Mouse (Mus musculus) monocyte, adult 5-6 weeks (primary cell): Measurements from ENCODE around the gene Rhox4g. TPM values are rescaled to one million over a fixed set of nuclear protein-coding genes. Genes with fewer than 3 reads are reported as not detected.
"Not testable (repeated sequence)": the region's sequence is repeated elsewhere in the genome, so short reads cannot be mapped to it uniquely, and the experiment has no call there.

Experiments
- ATAC-seq: fragments of 153-309, 156-312 bp; replicated peaks from 2 replicates; pipeline ENCODE4 v1.8.0; 2017; ENCODE audit warnings: mild to moderate bottlenecking; ENCODE audit not compliant: low TSS enrichment, insufficient number of reproducible peaks, severe bottlenecking, poor library complexity, low FRiP score
- total RNA-seq: library from RNA; stranded (forward); fragments of 200-1000, 200-491, 200-594 nt; gene quantifications from 3 replicates; pipeline ENCODE4 v1.2.3, GENCODE M21; 2017

The Rhox4g gene
- not detected in 3 replicates for total RNA-seq

DNA sequence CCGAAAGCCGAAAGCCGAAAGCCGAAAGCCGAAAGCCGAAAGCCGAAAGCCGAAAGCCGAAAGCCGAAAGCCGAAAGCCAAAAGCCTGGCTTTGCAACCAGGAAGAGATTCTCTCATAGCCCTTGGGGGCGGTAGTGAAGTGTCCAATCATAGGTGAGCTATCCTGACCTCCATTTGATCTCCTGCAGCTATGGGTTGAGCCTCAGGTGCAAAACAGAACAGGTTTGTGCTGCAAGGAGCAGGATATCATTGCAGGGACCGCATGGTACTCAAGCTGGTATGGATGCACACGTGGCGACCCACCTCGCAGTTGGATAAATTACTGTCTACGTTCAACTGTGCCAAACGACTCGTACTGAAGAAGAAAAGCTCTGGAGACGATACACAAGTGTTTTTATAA is at the start of gene Rhox4g:
Gene Rhox4g (minus strand): TSS at position 101 of the 400 bp plus-strand sequence.
- ATAC-seq, result not testable (repeated sequence)

DNA sequence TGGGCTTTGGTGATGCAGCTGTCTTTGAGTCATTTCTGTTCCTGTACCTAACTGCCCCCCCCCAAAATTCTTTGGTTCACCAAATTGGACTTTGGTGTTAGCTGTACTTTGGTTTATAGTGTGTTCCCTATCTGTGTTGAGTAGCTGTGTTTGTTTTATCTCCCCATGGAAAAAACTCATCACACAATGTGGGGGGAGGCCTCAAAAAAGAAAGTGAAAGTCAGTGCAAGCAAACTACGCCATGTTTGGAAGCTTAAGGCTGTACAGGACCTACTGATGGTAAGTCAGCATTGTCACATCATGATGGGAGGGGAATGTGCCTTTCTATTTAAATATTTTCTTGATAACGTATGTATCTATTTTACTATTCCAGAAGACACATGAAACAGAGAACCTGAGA is 41.1 kb upstream of the Rhox4g start:
- no peak for ATAC-seq

DNA sequence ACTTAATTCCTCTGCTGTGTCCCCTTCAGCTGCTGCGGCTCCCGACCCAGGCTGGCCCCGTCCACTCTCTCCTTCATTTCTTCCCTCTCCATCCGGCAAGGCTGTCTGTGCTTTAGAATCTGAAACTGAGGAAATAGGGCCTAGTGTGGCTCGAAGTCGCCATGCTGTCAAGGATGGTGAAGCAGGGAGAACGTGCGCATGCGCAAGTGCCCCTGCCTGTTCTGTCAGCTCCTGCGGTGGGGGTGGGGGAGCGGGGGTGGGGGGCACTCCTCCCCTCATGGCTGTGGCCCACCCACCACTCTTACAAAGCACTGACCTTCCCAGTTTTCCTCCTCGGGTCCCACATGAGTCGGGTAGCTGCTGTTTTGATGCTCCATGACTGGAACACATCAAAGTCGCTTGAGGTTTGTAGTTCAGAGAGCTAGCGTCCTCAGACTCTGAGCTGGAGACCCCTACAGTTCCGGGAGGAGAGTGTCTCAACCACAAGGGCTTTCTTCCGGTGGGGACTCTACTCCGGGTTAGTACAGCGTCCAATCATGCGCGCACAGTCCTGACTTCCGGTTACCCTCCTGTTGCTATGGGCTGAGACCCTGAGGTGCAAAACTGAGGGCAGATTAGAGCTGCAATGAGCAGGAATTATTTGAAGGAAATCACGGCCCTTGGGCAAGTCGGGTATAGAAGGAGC is 32.0 kb upstream of the Rhox4g start:
- no peak for ATAC-seq

DNA sequence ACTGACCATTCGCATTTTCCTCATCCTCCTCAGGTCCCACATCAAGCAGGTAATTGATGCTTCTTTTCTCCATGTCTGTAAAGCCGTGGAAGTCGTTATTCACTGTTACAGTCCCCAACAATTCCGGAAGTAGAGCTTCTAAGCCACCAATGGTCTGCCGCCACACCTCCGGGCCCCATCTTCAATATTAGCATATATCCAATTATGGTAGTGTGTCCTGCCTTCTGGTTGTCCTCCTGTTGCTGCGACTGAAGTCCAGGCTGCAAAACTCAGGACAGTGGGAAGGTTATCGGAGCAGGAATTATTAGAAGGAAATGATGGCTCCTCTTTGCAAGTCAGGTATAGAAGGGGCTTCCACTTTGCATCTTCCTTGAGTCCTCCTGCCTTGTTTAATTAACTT is 22.1 kb upstream of the Rhox4g start, which contains the start of gene Rhox2h:
Gene Rhox2h (minus strand): TSS at position 101 of the 400 bp plus-strand sequence.
- ATAC-seq, result not testable (repeated sequence)

DNA sequence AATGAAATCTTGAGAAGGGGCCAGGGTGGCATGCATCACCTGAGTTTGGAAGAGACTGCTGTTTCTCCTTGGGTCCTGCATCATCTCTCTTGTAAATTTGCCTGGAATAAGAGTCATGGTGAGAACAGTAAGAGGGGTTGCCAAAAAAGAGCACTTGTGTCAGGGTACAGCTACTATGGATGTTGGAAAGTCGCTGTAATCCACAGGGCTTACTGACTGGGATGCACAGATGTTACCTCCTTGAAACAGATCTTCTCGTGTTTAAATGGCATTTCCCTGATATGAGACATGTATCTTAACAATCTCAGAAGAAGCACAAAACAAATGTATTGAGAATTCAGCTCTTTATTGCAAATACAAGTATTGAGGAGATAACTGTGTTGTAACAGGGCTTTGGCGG is 17.5 kb upstream of the Rhox4g start, which contains the start of gene Rhox3h:
Gene Rhox3h (minus strand): TSS at position 101 of the 400 bp plus-strand sequence.
- not testable (repeated sequence) for ATAC-seq

DNA sequence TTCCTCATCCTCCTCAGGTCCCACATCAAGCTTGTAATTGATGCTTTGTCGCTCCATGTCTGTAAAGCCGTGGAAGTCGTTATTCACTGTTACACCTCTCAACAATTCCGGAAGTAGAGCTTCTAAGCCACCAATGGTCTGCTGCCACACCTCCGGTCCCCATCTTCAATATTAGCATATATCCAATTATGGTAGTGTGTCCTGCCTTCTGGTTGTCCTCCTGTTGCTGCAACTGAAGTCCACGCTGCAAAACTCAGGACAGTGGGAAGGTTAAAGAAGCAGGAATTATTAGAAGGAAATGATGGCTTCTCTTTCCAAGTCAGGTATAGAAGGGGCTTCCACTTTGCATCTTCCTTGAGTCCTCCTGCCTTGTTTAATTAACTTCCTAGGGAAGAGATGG is 7.8 kb downstream of the Rhox4g start, which contains the start of gene Rhox2g:
Gene Rhox2g (minus strand): TSS at position 101 of the 400 bp plus-strand sequence.
- ATAC-seq, result not testable (repeated sequence)

DNA sequence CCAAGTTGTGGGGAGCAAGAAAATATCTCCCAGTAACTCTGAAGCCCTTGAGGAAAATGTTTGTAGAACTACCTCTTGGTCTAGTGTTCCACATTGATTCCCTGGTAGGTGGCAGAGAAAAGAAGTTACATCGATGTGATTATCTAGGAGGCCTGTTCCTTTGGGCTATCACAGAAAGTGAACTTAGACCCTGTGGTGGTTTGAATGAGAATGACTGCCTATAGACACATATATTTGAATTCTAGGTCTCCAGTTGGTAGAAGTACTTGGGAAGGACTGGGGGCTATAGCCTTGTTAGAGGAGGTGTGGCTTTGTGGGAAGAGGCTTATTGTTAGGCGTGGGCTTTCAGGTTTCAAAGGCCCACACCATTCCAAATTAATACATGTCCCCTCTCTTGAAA is 22.6 kb downstream of the Rhox4g start, which contains the start of gene Rhox3g:
Gene Rhox3g (minus strand): TSS at position 101 of the 400 bp plus-strand sequence.
- ATAC-seq, result not testable (repeated sequence)

DNA sequence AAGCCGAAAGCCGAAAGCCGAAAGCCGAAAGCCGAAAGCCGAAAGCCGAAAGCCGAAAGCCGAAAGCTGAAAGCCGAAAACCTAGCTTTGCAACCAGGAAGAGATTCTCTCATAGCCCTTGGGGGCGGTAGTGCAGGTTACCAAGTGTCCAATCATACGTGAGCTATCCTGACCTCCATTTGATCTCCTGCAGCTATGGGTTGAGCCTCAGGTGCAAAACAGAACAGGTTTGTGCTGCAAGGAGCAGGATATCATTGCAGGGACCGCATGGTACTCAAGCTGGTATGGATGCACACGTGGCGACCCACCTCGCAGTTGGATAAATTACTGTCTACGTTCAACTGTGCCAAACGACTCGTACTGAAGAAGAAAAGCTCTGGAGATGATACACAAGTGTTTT is 43.5 kb downstream of the Rhox4g start, which contains the start of gene Rhox4f:
Gene Rhox4f (minus strand): TSS at position 101 of the 400 bp plus-strand sequence.
- ATAC-seq, result not testable (repeated sequence)

Other genes starting within 250 kb of the Rhox4g start
- not detected in 3 replicates for gene Rhox2b, start 239.3 kb downstream of the Rhox4g start, total RNA-seq
- not detected in 3 replicates for gene Rhox4b, start 218.8 kb downstream of the Rhox4g start, total RNA-seq
- gene Rhox2c, start 197.6 kb downstream of the Rhox4g start, total RNA-seq, result not detected in 3 replicates
- gene Rhox3c, start 192.7 kb downstream of the Rhox4g start, total RNA-seq, result not detected in 3 replicates
- gene Rhox4c, start 171.0 kb downstream of the Rhox4g start, total RNA-seq, result not detected in 3 replicates
- gene Rhox2d, start 157.9 kb downstream of the Rhox4g start, total RNA-seq, result not detected in 3 replicates
- gene Rhox4d, start 137.0 kb downstream of the Rhox4g start, total RNA-seq, result not detected in 3 replicates
- gene Rhox2e, start 120.9 kb downstream of the Rhox4g start, total RNA-seq, result not detected in 3 replicates
- gene Rhox3e, start 109.3 kb downstream of the Rhox4g start, total RNA-seq, result not detected in 3 replicates
- not detected in 3 replicates for gene Rhox4e, start 93.9 kb downstream of the Rhox4g start, total RNA-seq
- not detected in 3 replicates for gene Rhox2f, start 79.9 kb downstream of the Rhox4g start, total RNA-seq
- not detected in 3 replicates for gene Rhox3f, start 70.3 kb downstream of the Rhox4g start, total RNA-seq
- gene Rhox4f, start 43.6 kb downstream of the Rhox4g start, total RNA-seq, result not detected in 3 replicates
- gene Rhox3g, start 22.7 kb downstream of the Rhox4g start, total RNA-seq, result not detected in 3 replicates
- gene Rhox2g, start 7.9 kb downstream of the Rhox4g start, total RNA-seq, result not detected in 3 replicates
- not detected in 3 replicates for gene Rhox3h, start 17.4 kb upstream of the Rhox4g start, total RNA-seq
- gene Rhox2h, start 21.9 kb upstream of the Rhox4g start, total RNA-seq, result not detected in 3 replicates
- gene Rhox5, start 153.5 kb upstream of the Rhox4g start, total RNA-seq, result not detected in 3 replicates
- not detected in 3 replicates for gene Rhox6, start 175.6 kb upstream of the Rhox4g start, total RNA-seq
- gene Rhox7a, start 180.4 kb upstream of the Rhox4g start, total RNA-seq, result not detected in 3 replicates
- gene Rhox8, start 227.6 kb upstream of the Rhox4g start, total RNA-seq, result not detected in 3 replicates
- gene Rhox7b, start 245.9 kb upstream of the Rhox4g start, total RNA-seq, result not detected in 3 replicates